Mouse (Mus musculus) myocyte (in vitro differentiated cells): ENCODE results near the gene Adamts16.

ENCODE experiments used
- CEBPB ChIP-seq: IDR thresholded peaks from 2 replicates; pipeline ENCODE4 v1.6.1; 2011; ENCODE audit warnings: mild to moderate bottlenecking, moderate library complexity; ENCODE audit not compliant: poor library complexity, insufficient read depth, severe bottlenecking
- E2F4 ChIP-seq: IDR thresholded peaks from one replicate; pipeline ENCODE4 v1.6.1; 2011; ENCODE audit warnings: mild to moderate bottlenecking, control low read depth, moderate library complexity; ENCODE audit not compliant: insufficient read depth
- MAX ChIP-seq: IDR thresholded peaks from one replicate; pipeline ENCODE4 v1.6.1; 2011; ENCODE audit warnings: low read depth, mild to moderate bottlenecking, control low read depth
- MYOD1 ChIP-seq, 3 experiments: IDR thresholded peaks; one replicate each; pipeline ENCODE4 v1.6.1; 2011; ENCODE audit warnings: control low read depth in 2 of 3, low read depth in 2 of 3, mild to moderate bottlenecking in 2 of 3, moderate library complexity in 1 of 3; ENCODE audit not compliant: insufficient read length in 2 of 3, control insufficient read depth in 1 of 3
- POLR2A ChIP-seq: IDR thresholded peaks from one replicate; pipeline ENCODE4 v1.6.1; 2011; ENCODE audit warnings: low read depth, mild to moderate bottlenecking, control low read depth, moderate library complexity; ENCODE audit not compliant: insufficient read length
- POLR2AphosphoS2 ChIP-seq: IDR thresholded peaks from one replicate; pipeline ENCODE4 v1.6.1; 2011; ENCODE audit warnings: low read depth, control low read depth; ENCODE audit not compliant: insufficient read length
- SRF ChIP-seq: IDR thresholded peaks from one replicate; pipeline ENCODE4 v1.6.1; 2011; ENCODE audit warnings: low read depth; ENCODE audit not compliant: control insufficient read depth, insufficient read length
- TCF3 ChIP-seq: IDR thresholded peaks from one replicate; pipeline ENCODE4 v1.6.1; 2011; ENCODE audit warnings: low read depth, control low read depth; ENCODE audit not compliant: insufficient read length
- USF1 ChIP-seq: IDR thresholded peaks from one replicate; pipeline ENCODE4 v1.6.1; 2011; ENCODE audit warnings: low read depth, mild to moderate bottlenecking, control low read depth, moderate library complexity

DNA sequence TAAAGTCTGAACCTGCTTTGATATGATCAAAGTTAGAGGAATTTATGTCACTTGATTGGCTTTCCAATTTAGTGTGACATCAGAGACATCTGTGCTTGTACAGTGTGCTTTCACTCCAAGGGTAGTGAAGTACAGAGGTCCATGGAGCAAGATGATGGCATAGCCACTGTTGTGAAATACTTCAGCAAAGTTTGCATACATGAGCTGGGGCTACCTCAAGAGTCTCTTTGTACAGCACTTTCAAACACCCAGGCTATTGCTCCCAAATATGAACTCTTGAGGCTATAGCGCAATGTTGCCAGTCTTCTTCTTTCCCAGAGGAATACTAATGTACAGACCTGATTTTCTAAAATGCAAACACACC, 35.9 kb upstream of the Adamts16 start:
- no peak for TF ChIP-seq E2F4
- TF ChIP-seq MAX = no peak
- TF ChIP-seq CEBPB = no peak
- no peak for TF ChIP-seq POLR2A
- no peak for TF ChIP-seq SRF
- no peak for TF ChIP-seq MYOD1 (IDR thresholded peaks at IDR 0.05; ENCODE audit: control insufficient read depth in 1 of 3, insufficient read length in 2 of 3, low read depth in 2 of 3)
- TF ChIP-seq TCF3 = no peak
- no peak for TF ChIP-seq USF1
- no peak for TF ChIP-seq POLR2AphosphoS2
